Mouse (Mus musculus) G1E (cell line): Measurements from ENCODE around the gene Mrm2. TPM values are rescaled to one million over a fixed set of nuclear protein-coding genes. Genes with fewer than 3 reads are reported as not detected.
A peak's percentile ranks its signal among the peaks of the same experiment; 100 is the strongest.

Experiments
- ATAC-seq: 2 replicates; pipeline ENCODE4 v1.8.0; 2016; ENCODE audit warnings: mild to moderate bottlenecking; ENCODE audit not compliant: insufficient number of reproducible peaks, poor library complexity, low FRiP score, severe bottlenecking; ENCODE audit errors: extremely low read depth
- DNase-seq: peaks from one replicate; pipeline ENCODE4 v3.0.0; 2012; ENCODE audit warnings: low spot score
- H3K27me3 ChIP-seq: 2 replicates; pipeline ENCODE4 v1.6.1; 2012; ENCODE audit warnings: mild to moderate bottlenecking, low read length, inconsistent platforms; ENCODE audit not compliant: insufficient read depth
- H3K36me3 ChIP-seq: replicated peaks from 2 replicates; pipeline ENCODE3; 2012; ENCODE audit warnings: mild to moderate bottlenecking, inconsistent platforms
- H3K4me1 ChIP-seq: 2 replicates; pipeline ENCODE4 v1.6.1; 2012; ENCODE audit warnings: low read depth, low read length, inconsistent platforms, mixed read lengths; ENCODE audit not compliant: insufficient read depth
- H3K4me3 ChIP-seq: 2 replicates; pipeline ENCODE4 v1.5.1; 2012; ENCODE audit warnings: low read depth, mild to moderate bottlenecking, inconsistent platforms, low read length, moderate library complexity, mixed read lengths
- H3K9me3 ChIP-seq: replicated peaks from 2 replicates; pipeline ENCODE4 v1.6.1; 2012; ENCODE audit warnings: inconsistent platforms
- CTCF ChIP-seq: IDR thresholded peaks from 2 replicates; pipeline ENCODE4 v1.5.1; 2012; ENCODE audit warnings: low read depth, low read length, inconsistent platforms, mixed read lengths
- GATA1 ChIP-seq: IDR thresholded peaks from 2 replicates; pipeline ENCODE4 v1.6.1; 2012; ENCODE audit warnings: borderline replicate concordance, low read length, inconsistent platforms, mixed read lengths
- GATA2 ChIP-seq: IDR thresholded peaks from 2 replicates; pipeline ENCODE4 v1.6.1; 2012; ENCODE audit warnings: low read depth, low read length, inconsistent platforms, borderline replicate concordance
- POLR2AphosphoS5 ChIP-seq: IDR thresholded peaks from 2 replicates; pipeline ENCODE4 v1.6.1; 2012; ENCODE audit warnings: low read depth, low read length, inconsistent platforms; ENCODE audit not compliant: insufficient replicate concordance
- TAL1 ChIP-seq: conservative IDR thresholded peaks from 2 replicates; pipeline ENCODE4 v1.6.1; 2012; ENCODE audit warnings: low read depth, low read length, inconsistent platforms, mixed read lengths
- polyA plus RNA-seq: library from polyadenylated mRNA; stranded (reverse); fragments of >175 nt; gene quantifications from 2 replicates; pipeline ENCODE4 v1.2.3, GENCODE M21; 2012
- total RNA-seq, 2 experiments: library from RNA; stranded (forward) in 1 of 2; stranded (reverse) in 1 of 2; fragments of 200-1000 nt in 1 of 2; fragments of >200 nt in 1 of 2; fragmentation: Nextera tagmentation in 1 of 2; gene quantifications; 2 replicates each; pipeline ENCODE4 v1.2.3; 2014 to 2017

Mrm2 gene
- total and polyA plus RNA-seq, 3 experiments: 4.8 to 13.6 (median 8.5) TPM

- no peak overlapping the region for H3K4me3 ChIP-seq
- peaks cover 92% of the 10 kb centered on the region for H3K36me3 ChIP-seq
- no peaks in the 10 kb centered on the region for H3K9me3 ChIP-seq
- TF ChIP-seq GATA1 (no peak), GATA2 (no peak), POLR2AphosphoS5 (no peak), CTCF (no peak), TAL1 (no peak)
- no peak for DNase-seq
- H3K4me1 ChIP-seq: no peaks in the 10 kb centered on the region
- ATAC-seq: no peak
- no peaks in the 10 kb centered on the region for H3K27me3 ChIP-seq
These were observed 13.5 kb upstream of the Mrm2 start for GRCm38 (mm10) chr5:140345244-140345643.

- no peak for DNase-seq
- TF ChIP-seq GATA2: no peak
- no peak for TF ChIP-seq POLR2AphosphoS5
- TF ChIP-seq CTCF: no peak
- no peak for TF ChIP-seq GATA1
- TF ChIP-seq TAL1: no peak
- Histone ChIP-seq H3K27me3 (no peaks in the 10 kb centered on the region), H3K36me3 (peaks cover 97% of the 10 kb centered on the region), H3K4me1 (no peaks in the 10 kb centered on the region), H3K9me3 (peaks cover 5% of the 10 kb centered on the region), H3K4me3 (no peak overlapping the region)
- ATAC-seq: no peak
These were observed 11.2 kb upstream of the Mrm2 start for GRCm38 (mm10) chr5:140342880-140343279.

GRCm38 (mm10) chr5:140339836-140340235, 8.1 kb upstream of the Mrm2 start:
- no peak for TF ChIP-seq CTCF
- no peak for TF ChIP-seq POLR2AphosphoS5
- no peak for TF ChIP-seq GATA1
- no peak for TF ChIP-seq TAL1
- no peak for TF ChIP-seq GATA2
- Histone ChIP-seq H3K4me1 (no peaks in the 10 kb centered on the region), H3K36me3 (peaks cover 94% of the 10 kb centered on the region), H3K27me3 (no peaks in the 10 kb centered on the region), H3K9me3 (peaks cover 5% of the 10 kb centered on the region), H3K4me3 (no peak overlapping the region)
- no peak for ATAC-seq
- no peak for DNase-seq

- TF ChIP-seq TAL1 (no peak), POLR2AphosphoS5 (no peak)
- H3K36me3 ChIP-seq: peaks cover 92% of the 10 kb centered on the region
- H3K4me3 ChIP-seq: no peak overlapping the region
- no peak for DNase-seq
- H3K27me3 ChIP-seq: no peaks in the 10 kb centered on the region
- peaks cover 3% of the 10 kb centered on the region for H3K4me1 ChIP-seq
- no peak for ATAC-seq
- H3K9me3 ChIP-seq: peaks cover 5% of the 10 kb centered on the region
These were observed 7.1 kb upstream of the Mrm2 start for GRCm38 (mm10) chr5:140338779-140339178.

- Histone ChIP-seq H3K4me1 (peaks cover 18% of the 10 kb centered on the region), H3K36me3 (peaks cover 77% of the 10 kb centered on the region), H3K4me3 (no peak overlapping the region), H3K9me3 (peaks cover 5% of the 10 kb centered on the region), H3K27me3 (no peaks in the 10 kb centered on the region)
- TF ChIP-seq GATA2 (no peak), CTCF (peak; percentile 88)
- no peak for ATAC-seq
- DNase-seq: peak; percentile 21
These were observed 5.0 kb upstream of the Mrm2 start for GRCm38 (mm10) chr5:140336680-140337079.

- Histone ChIP-seq H3K27me3 (no peaks in the 10 kb centered on the region), H3K36me3 (peaks cover 71% of the 10 kb centered on the region), H3K4me3 (no peak overlapping the region), H3K9me3 (peaks cover 2% of the 10 kb centered on the region), H3K4me1 (peaks cover 33% of the 10 kb centered on the region)
- no peak for ATAC-seq
- no peak for DNase-seq
- TF ChIP-seq POLR2AphosphoS5: no peak
- no peak for TF ChIP-seq GATA1
- no peak for TF ChIP-seq TAL1
- no peak for TF ChIP-seq CTCF
- no peak for TF ChIP-seq GATA2
These were observed 1.9 kb upstream of the Mrm2 start for GRCm38 (mm10) chr5:140333631-140334030.

- peak overlapping the region; percentile 76; the same call in 1 of the 2 replicates for H3K4me3 ChIP-seq
- ATAC-seq: no peak
- H3K27me3 ChIP-seq: no peaks in the 10 kb centered on the region
- TF ChIP-seq GATA1 (no peak), CTCF (no peak), POLR2AphosphoS5 (no peak), GATA2 (no peak), TAL1 (no peak)
- H3K36me3 ChIP-seq: peaks cover 71% of the 10 kb centered on the region
- H3K4me1 ChIP-seq: peaks cover 37% of the 10 kb centered on the region
- no peaks in the 10 kb centered on the region for H3K9me3 ChIP-seq
- no peak for DNase-seq
These were observed 821 bp upstream of the Mrm2 start for GRCm38 (mm10) chr5:140332519-140332918.
